Mouse (Mus musculus): ENCODE measurements around the gene Degs1.

The Degs1 gene

DNA sequence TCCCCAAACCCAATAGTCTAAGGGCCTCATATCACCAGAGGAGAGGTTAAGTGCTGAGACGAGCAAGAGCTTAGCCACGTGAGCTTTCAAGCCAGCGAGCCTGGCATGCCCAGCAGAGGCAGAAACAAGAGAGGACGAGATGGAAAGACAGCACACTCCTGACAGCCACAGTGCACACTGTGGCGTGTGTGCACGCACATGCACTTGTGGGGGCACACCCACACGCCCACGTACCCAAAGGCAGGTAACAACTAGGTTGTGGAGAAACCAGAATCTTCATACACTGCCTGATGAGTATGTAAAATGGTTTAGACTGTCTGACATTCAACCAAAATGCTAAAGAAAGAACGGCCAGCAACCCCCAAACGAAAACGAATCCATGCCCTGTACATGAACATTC, 2.0 kb downstream of the Degs1 start:
- no peak for DNase-seq (ENCODE audit: low spot score in 2 of 2)

- DNase-seq (ENCODE audit: low spot score in 2 of 2) = no peak
These were observed 2.6 kb downstream of the Degs1 start for GRCm38 (mm10) chr1:182280046-182280445.

- DNase-seq (ENCODE audit: low spot score in 2 of 2) = no peak
These were observed 3.2 kb downstream of the Degs1 start for GRCm38 (mm10) chr1:182279436-182279835.

GRCm38 (mm10) chr1:182275109-182275508, 7.5 kb downstream of the Degs1 start:
- DNase-seq (ENCODE audit: low spot score in 2 of 2) = no peak

- DNase-seq (ENCODE audit: low spot score in 2 of 2) = no peak
These were observed 11.0 kb downstream of the Degs1 start for GRCm38 (mm10) chr1:182271632-182272031.

- no peak for DNase-seq (ENCODE audit: low spot score in 2 of 2)
These were observed 11.5 kb downstream of the Degs1 start for GRCm38 (mm10) chr1:182271130-182271529.

DNA sequence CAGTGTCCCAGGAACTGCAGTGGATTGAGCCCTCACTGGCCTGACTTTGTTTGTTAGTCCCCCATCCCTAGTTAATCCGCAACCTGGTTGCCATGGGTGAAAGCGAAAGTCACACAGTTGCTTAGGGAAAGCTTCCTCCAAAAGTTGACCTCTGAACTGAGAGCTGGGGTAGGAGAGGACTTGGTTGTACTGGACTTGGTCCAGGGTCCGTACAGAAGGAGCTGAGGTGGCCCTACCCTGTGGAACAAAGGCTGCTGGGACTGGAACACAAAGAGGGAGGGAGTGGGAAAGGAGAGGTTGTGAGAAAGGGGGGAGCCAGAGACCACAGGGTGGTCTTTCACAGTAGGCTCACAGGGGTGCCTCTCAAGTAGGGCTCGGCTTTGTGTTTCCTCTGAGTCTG, 14.3 kb downstream of the Degs1 start:
- no peak for DNase-seq (ENCODE audit: low spot score in 2 of 2)

GRCm38 (mm10) chr1:182266028-182266525, 16.5 kb downstream of the Degs1 start:
- DNase-seq (ENCODE audit: low spot score in 2 of 2) = no peak

GRCm38 (mm10) chr1:182256041-182256680, 26.4 kb downstream of the Degs1 start:
- no peak for DNase-seq (ENCODE audit: low spot score in 2 of 2)

DNA sequence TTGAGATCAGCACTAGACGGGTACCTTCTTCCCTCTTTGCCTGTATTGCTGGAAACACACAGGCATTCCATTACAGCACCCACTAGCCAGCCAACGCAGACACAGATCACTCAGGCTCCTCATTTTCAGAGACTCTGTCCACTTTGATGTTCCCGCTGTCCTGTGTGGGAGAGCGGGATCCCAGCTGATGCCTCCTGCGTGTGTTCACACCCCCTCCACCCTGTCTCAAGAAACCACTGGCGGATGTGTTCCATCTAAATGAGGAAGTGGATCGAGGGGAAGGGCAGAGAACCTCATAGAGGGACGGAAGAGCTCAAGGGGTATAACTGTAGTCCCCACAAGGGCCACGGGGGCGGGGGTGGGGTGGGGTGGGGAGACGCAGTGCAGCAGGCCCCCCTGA, 27.6 kb downstream of the Degs1 start:
- DNase-seq (ENCODE audit: low spot score in 2 of 2) = no peak

- DNase-seq (ENCODE audit: low spot score in 2 of 2) = no peak
These were observed 28.0 kb downstream of the Degs1 start for GRCm38 (mm10) chr1:182254618-182255017.

DNA sequence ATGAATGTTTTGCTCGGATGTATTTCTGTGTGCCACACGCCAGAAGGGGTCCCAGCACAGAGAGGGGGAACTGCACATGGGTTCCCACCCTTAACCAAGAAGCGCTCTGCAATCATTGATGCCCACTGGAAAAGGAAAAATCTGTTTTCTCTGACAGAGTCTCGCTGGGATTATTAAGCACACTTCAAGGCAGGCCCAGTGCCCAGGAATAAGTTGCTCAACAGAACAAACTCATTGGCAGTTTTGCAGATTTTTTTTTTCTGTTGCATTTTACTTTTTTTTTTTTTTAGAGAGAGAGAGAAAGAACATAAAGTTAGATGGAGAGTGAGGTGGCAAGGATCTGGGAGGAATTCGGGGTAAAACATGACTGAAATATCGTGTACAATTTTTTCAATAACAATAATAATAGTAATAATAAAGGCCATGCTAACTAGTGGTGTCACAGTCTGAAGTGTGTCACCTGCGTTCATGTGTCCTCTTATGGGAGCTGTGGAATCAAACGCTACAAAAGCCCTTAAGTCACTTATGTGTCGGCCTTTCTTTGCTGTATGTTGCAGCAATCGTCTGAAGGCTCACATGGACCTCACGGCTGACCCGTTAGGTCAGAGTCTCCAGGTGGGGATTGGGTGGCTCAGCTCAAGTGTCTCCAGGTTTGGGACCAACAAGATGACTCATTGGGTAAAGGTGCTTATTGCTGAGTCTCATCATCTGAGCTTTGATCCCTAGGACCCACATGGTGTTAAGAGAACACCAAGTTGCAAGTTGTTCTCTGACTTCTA, 28.7 kb downstream of the Degs1 start:
- DNase-seq (ENCODE audit: low spot score in 2 of 2) = no peak

- DNase-seq (ENCODE audit: low spot score in 2 of 2) = no peak
These were observed 30.0 kb downstream of the Degs1 start for GRCm38 (mm10) chr1:182252534-182253171.

- DNase-seq (ENCODE audit: low spot score in 2 of 2) = no peak
These were observed 31.9 kb downstream of the Degs1 start for GRCm38 (mm10) chr1:182250734-182251133.

DNA sequence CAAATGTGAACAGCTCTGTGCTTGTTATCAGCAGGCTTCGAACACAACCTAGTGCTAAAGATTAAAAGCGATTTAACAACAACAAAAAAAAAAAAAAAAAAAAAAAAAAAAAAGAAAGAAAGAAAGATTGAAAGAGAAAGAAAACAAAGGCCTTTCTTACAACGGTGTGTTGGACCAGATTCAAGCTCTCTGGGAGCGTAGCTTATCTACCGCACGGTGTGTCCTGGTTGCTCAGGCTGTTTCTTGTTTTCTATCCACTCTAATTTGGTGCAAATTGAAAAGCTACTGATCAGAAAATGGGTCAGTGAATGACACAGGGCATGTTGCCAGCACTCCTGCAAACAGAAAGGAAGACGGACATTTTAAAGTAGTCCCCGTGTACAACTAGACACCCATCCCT, 33.3 kb downstream of the Degs1 start:
- no peak for DNase-seq (ENCODE audit: low spot score in 2 of 2)

DNA sequence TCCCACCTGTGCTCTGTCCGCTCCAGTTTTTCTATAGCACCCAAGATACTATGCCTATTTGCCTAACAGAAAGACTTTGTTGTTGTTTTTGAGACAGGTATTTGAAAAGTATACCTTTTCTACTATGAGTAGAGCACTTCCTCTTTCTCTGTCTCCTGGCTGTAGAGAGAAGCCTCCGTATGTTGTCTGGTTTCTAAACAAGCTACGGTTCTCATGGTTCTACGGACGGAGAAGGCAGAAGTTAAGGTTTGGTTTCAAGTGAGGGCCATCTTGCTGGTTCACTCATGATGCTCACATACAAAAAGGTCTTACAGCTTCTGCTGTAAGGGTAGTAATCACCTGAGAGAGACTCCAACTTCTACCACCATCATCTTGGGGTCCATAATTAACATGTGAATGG, 37.6 kb downstream of the Degs1 start:
- no peak for DNase-seq (ENCODE audit: low spot score in 2 of 2)

GRCm38 (mm10) chr1:182238056-182238703, 44.4 kb downstream of the Degs1 start:
- no peak for DNase-seq (ENCODE audit: low spot score in 2 of 2)

DNA sequence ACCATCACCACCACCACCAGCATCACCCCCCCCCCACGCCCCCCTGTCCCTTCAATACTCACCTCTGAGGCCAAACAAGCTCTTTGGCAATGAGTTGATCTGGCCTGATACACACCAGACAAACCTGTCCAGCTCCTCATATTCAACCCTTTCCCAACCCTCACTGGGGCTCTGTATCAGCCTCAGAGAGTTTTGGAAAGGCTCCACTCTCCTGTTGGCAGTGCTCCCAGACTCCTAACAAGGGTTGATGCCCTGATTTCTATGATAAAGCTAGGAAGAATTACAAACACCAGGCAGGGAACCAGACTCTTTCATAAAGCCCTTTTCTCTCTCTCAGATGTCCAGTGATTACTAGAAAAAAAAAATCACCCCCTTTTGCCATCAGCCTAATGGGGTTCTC, 45.2 kb downstream of the Degs1 start:
- DNase-seq (ENCODE audit: low spot score in 2 of 2) = no peak

GRCm38 (mm10) chr1:182235174-182235573, 47.4 kb downstream of the Degs1 start:
- DNase-seq (ENCODE audit: low spot score in 2 of 2) = no peak

DNA sequence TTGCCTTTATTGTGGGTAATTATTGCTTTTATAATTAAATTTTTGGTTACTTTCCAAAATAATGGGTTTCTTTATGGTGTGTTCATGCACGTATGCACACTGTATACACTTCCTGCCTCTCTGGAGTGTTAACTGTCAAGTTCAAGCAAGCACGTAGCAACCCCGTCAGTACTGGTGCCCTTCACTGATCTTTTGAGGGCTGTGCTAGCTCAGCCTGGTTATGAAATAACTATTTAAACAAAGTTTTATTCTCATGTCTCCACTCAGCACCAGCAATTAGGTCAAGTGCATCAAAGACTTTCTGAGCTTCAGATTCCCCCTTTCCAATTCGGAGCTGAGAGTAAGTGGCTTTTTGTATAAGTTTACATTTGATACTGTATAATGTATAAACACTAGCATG, 53.2 kb downstream of the Degs1 start:
- DNase-seq (ENCODE audit: low spot score in 2 of 2) = no peak

- no peak for DNase-seq (ENCODE audit: low spot score in 2 of 2)
These were observed 55.3 kb downstream of the Degs1 start for GRCm38 (mm10) chr1:182227141-182227963.

Data from right cerebral cortex, postnatal 36 days (tissue).